Mouse (Mus musculus): ENCODE data around the gene Pnpla6. TPM values are rescaled to one million over a fixed set of nuclear protein-coding genes. Genes with fewer than 3 reads are reported as not detected.

The Pnpla6 gene
- polyA plus RNA-seq, 1 experiment from 2014 or later, result 15.8 TPM

- no peak overlapping the region for H3K4me2 ChIP-seq (ENCODE audit: low read length)
- H3K4me1 ChIP-seq (ENCODE audit: control insufficient read depth in 2 of 2, insufficient read depth in 2 of 2, low read length in 2 of 2), result peaks cover 2 to 18% of the 10 kb centered on the region in 2 experiments; a peak in 3 of 4 replicates
- no peak overlapping the region for H3K4me3 ChIP-seq (ENCODE audit: control insufficient read depth in 1 of 2, insufficient read depth in 1 of 2, low read depth in 1 of 2, low read length in 2 of 2)
- H3K27ac ChIP-seq (replicated peaks in 1 of 2; ENCODE audit: control insufficient read depth in 1 of 2, insufficient read depth in 1 of 2, low read depth in 2 of 2, low read length in 2 of 2), result no peak overlapping the region
- H3K9me3 ChIP-seq (ENCODE audit: control insufficient read depth, low read length), result no peaks in the 10 kb centered on the region
- ATAC-seq (ENCODE audit: insufficient number of reproducible peaks, insufficient read depth, low FRiP score, low read depth), result no peak
- no peaks in the 10 kb centered on the region for H3K27me3 ChIP-seq (ENCODE audit: control insufficient read depth, insufficient read depth, low read length)
- WGBS, result 84% methylated on average over 15 of the region's 15 CpGs
- no peak overlapping the region for H3K9ac ChIP-seq (ENCODE audit: low read length)
- peaks cover 34% of the 10 kb centered on the region for H3K36me3 ChIP-seq (ENCODE audit: control insufficient read depth, insufficient read depth, low read length)
Measured at GRCm38 (mm10) chr8:3496428-3496748, 18.8 kb upstream of the Pnpla6 start.

GRCm38 (mm10) chr8:3498583-3498982 lies 16.6 kb upstream of the Pnpla6 start:
- no peak overlapping the region for H3K9ac ChIP-seq (ENCODE audit: low read length)
- WGBS, result 90% methylated on average over 3 of the region's 3 CpGs
- no peaks in the 10 kb centered on the region for H3K9me3 ChIP-seq (ENCODE audit: control insufficient read depth, low read length)
- H3K4me2 ChIP-seq (ENCODE audit: low read length), result no peak overlapping the region
- H3K36me3 ChIP-seq (ENCODE audit: control insufficient read depth, insufficient read depth, low read length), result peaks cover 36% of the 10 kb centered on the region
- H3K27ac ChIP-seq (replicated peaks in 1 of 2; ENCODE audit: control insufficient read depth in 1 of 2, insufficient read depth in 1 of 2, low read depth in 2 of 2, low read length in 2 of 2), result no peak overlapping the region
- no peaks in the 10 kb centered on the region for H3K27me3 ChIP-seq (ENCODE audit: control insufficient read depth, insufficient read depth, low read length)
- peaks cover 2 to 18% of the 10 kb centered on the region in 2 experiments; a peak in 3 of 4 replicates for H3K4me1 ChIP-seq (ENCODE audit: control insufficient read depth in 2 of 2, insufficient read depth in 2 of 2, low read length in 2 of 2)
- no peak overlapping the region for H3K4me3 ChIP-seq (ENCODE audit: control insufficient read depth in 1 of 2, insufficient read depth in 1 of 2, low read depth in 1 of 2, low read length in 2 of 2)
- ATAC-seq (ENCODE audit: insufficient number of reproducible peaks, insufficient read depth, low FRiP score, low read depth), result no peak

GRCm38 (mm10) chr8:3499751-3500150 lies 15.4 kb upstream of the Pnpla6 start:
- no peaks in the 10 kb centered on the region for H3K9me3 ChIP-seq (ENCODE audit: control insufficient read depth, low read length)
- peaks cover 36% of the 10 kb centered on the region for H3K36me3 ChIP-seq (ENCODE audit: control insufficient read depth, insufficient read depth, low read length)
- peak overlapping the region; percentile 90 to 97 for H3K27ac ChIP-seq (replicated peaks in 1 of 2; ENCODE audit: control insufficient read depth in 1 of 2, insufficient read depth in 1 of 2, low read depth in 2 of 2, low read length in 2 of 2)
- peak; percentile 16; the same call in 1 of the 2 replicates for ATAC-seq (ENCODE audit: insufficient number of reproducible peaks, insufficient read depth, low FRiP score, low read depth)
- H3K4me2 ChIP-seq (ENCODE audit: low read length), result peak overlapping the region; percentile 64
- H3K4me3 ChIP-seq (ENCODE audit: control insufficient read depth in 1 of 2, insufficient read depth in 1 of 2, low read depth in 1 of 2, low read length in 2 of 2), result peak overlapping the region; percentile 83 to 95
- WGBS, result 6% methylated on average over 8 of the region's 8 CpGs
- no peaks in the 10 kb centered on the region for H3K27me3 ChIP-seq (ENCODE audit: control insufficient read depth, insufficient read depth, low read length)
- H3K4me1 ChIP-seq (ENCODE audit: control insufficient read depth in 2 of 2, insufficient read depth in 2 of 2, low read length in 2 of 2), result peaks cover 0 to 11% of the 10 kb centered on the region in 2 experiments; a peak in 2 of 4 replicates
- H3K9ac ChIP-seq (ENCODE audit: low read length), result peak overlapping the region; percentile 75

DNA sequence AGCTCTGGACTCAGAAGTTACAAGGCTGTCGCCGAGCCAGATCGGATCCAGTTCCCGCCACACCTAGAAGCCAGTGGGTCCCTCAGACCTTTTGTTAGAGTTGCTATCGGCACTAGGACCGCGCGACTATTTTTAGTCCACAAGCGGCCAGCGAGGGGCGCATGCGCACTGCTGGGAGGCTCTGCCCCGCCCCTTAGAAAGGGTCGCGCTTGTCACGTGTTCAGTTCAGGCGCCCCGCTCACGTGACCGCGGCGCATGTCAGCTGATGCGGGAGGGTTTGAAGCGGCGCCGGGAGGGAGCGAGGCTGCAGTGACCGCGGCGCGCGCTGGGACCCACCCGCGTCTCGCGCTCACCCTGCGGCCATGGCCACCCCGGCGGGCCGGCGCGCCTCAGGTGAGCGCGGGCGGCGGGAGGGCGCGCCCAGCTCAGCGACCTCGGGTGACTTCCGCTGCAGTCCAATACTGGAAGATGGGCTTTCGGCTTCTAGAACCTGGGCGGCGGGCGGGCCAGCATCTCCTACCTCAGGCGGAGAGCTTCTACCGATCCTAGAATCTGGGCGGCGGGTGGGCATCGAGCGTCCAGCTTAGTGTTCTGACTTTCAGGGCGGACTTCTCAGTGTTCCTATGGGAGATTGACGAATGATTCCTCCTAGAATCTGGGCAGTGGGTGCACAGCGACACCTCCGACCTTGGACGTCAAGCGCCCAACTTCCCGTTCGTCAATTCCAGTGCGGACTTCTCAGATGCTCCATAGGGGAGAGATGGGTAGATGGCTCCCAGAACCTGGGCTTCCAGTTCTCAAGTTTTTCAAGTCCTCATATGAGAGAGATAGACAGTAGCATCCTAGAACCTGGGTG lies 14.7 kb upstream of the Pnpla6 start, which contains the start of gene Mcoln1:
TSS of gene Mcoln1 (plus strand) at position 223 of the 856 bp plus-strand sequence.
- peaks cover 0 to 11% of the 10 kb centered on the region in 2 experiments; a peak in 2 of 4 replicates for H3K4me1 ChIP-seq (ENCODE audit: control insufficient read depth in 2 of 2, insufficient read depth in 2 of 2, low read length in 2 of 2)
- no peaks in the 10 kb centered on the region for H3K27me3 ChIP-seq (ENCODE audit: control insufficient read depth, insufficient read depth, low read length)
- ATAC-seq (ENCODE audit: insufficient number of reproducible peaks, insufficient read depth, low FRiP score, low read depth), result peak; percentile 90
- H3K4me3 ChIP-seq (ENCODE audit: control insufficient read depth in 1 of 2, insufficient read depth in 1 of 2, low read depth in 1 of 2, low read length in 2 of 2), result peak within 1 kb of the TSS; percentile 83 to 95
- under 1% methylated on average over 70 of the region's 70 CpGs for WGBS
- H3K9ac ChIP-seq (ENCODE audit: low read length), result peak within 1 kb of the TSS; percentile 93
- peak within 1 kb of the TSS; percentile 77 for H3K4me2 ChIP-seq (ENCODE audit: low read length)
- H3K9me3 ChIP-seq (ENCODE audit: control insufficient read depth, low read length), result no peaks in the 10 kb centered on the region
- peak within 1 kb of the TSS; percentile 90 to 97 for H3K27ac ChIP-seq (replicated peaks in 1 of 2; ENCODE audit: control insufficient read depth in 1 of 2, insufficient read depth in 1 of 2, low read depth in 2 of 2, low read length in 2 of 2)
- H3K36me3 ChIP-seq (ENCODE audit: control insufficient read depth, insufficient read depth, low read length), result peaks cover 30% of the 10 kb centered on the region

GRCm38 (mm10) chr8:3502217-3502616 lies 13.0 kb upstream of the Pnpla6 start:
- 69% methylated on average over 4 of the region's 4 CpGs for WGBS
- H3K9ac ChIP-seq (ENCODE audit: low read length), result no peak overlapping the region

GRCm38 (mm10) chr8:3507979-3508754 lies 7.0 kb upstream of the Pnpla6 start:
- WGBS, result 81% methylated on average over 6 of the region's 6 CpGs
- Histone ChIP-seq H3K9ac (ENCODE audit: low read length) (no peak overlapping the region), H3K4me1 (ENCODE audit: control insufficient read depth in 2 of 2, insufficient read depth in 2 of 2, low read length in 2 of 2) (no peaks in the 10 kb centered on the region), H3K27me3 (ENCODE audit: control insufficient read depth, insufficient read depth, low read length) (no peaks in the 10 kb centered on the region), H3K36me3 (ENCODE audit: control insufficient read depth, insufficient read depth, low read length) (peaks cover 68% of the 10 kb centered on the region), H3K9me3 (ENCODE audit: control insufficient read depth, low read length) (no peaks in the 10 kb centered on the region), H3K4me3 (ENCODE audit: control insufficient read depth in 1 of 2, insufficient read depth in 1 of 2, low read depth in 1 of 2, low read length in 2 of 2) (no peak overlapping the region), H3K4me2 (ENCODE audit: low read length) (no peak overlapping the region), H3K27ac (replicated peaks in 1 of 2; ENCODE audit: control insufficient read depth in 1 of 2, insufficient read depth in 1 of 2, low read depth in 2 of 2, low read length in 2 of 2) (no peak overlapping the region)
- no peak for ATAC-seq (ENCODE audit: insufficient number of reproducible peaks, insufficient read depth, low FRiP score, low read depth)

More at GRCm38 (mm10) chr8:3502217-3502616, 13.0 kb upstream of the Pnpla6 start:
- Histone ChIP-seq H3K27me3 (ENCODE audit: control insufficient read depth, insufficient read depth, low read length) (no peaks in the 10 kb centered on the region), H3K4me3 (ENCODE audit: control insufficient read depth in 1 of 2, insufficient read depth in 1 of 2, low read depth in 1 of 2, low read length in 2 of 2) (no peak overlapping the region), H3K36me3 (ENCODE audit: control insufficient read depth, insufficient read depth, low read length) (peaks cover 30% of the 10 kb centered on the region), H3K9me3 (ENCODE audit: control insufficient read depth, low read length) (no peaks in the 10 kb centered on the region), H3K27ac (replicated peaks in 1 of 2; ENCODE audit: control insufficient read depth in 1 of 2, insufficient read depth in 1 of 2, low read depth in 2 of 2, low read length in 2 of 2) (no peak overlapping the region), H3K4me1 (ENCODE audit: control insufficient read depth in 2 of 2, insufficient read depth in 2 of 2, low read length in 2 of 2) (peaks cover 0 to 11% of the 10 kb centered on the region in 2 experiments; a peak in 2 of 4 replicates), H3K4me2 (ENCODE audit: low read length) (no peak overlapping the region)
- no peak for ATAC-seq (ENCODE audit: insufficient number of reproducible peaks, insufficient read depth, low FRiP score, low read depth)

DNA sequence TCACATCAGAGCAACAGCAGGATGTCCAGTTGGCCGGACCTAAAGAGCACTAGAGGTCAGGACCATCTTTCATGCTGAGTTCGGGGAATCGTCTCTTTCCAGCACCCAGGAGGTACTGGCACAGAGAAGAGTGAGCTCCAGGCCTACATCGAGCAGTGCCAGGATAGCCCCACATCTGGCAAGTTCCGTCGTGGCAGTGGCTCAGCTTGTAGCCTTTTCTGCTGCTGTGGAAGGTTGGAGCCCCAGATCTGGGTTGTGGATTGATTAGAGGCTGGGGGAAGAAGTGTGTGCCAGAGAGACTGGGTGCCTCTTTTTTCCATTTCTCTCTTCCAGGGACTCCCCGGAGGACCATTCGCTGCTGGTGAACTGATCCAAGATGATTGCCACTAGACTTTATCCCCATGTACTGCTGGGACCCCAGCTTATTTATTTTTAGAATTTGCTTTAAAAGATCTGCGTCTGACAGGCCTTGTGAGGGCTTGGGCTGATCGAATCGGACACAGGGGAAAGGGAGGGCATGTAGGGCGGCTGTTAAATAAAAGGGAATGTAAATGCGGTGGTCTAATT lies 420 bp upstream of the Pnpla6 start:
- Histone ChIP-seq H3K27me3 (ENCODE audit: control insufficient read depth, insufficient read depth, low read length) (no peaks in the 10 kb centered on the region), H3K9ac (ENCODE audit: low read length) (peak overlapping the region; percentile 73), H3K4me2 (ENCODE audit: low read length) (peak overlapping the region; percentile 99), H3K36me3 (ENCODE audit: control insufficient read depth, insufficient read depth, low read length) (peaks cover 39% of the 10 kb centered on the region), H3K4me3 (ENCODE audit: control insufficient read depth in 1 of 2, insufficient read depth in 1 of 2, low read depth in 1 of 2, low read length in 2 of 2) (peak overlapping the region; percentile 10 to 68; a peak in 3 of 4 replicates), H3K9me3 (ENCODE audit: control insufficient read depth, low read length) (no peaks in the 10 kb centered on the region), H3K27ac (replicated peaks in 1 of 2; ENCODE audit: control insufficient read depth in 1 of 2, insufficient read depth in 1 of 2, low read depth in 2 of 2, low read length in 2 of 2) (peak overlapping the region in 1 of 2 experiments; percentile 82; a peak in 1 of 4 replicates), H3K4me1 (ENCODE audit: control insufficient read depth in 2 of 2, insufficient read depth in 2 of 2, low read length in 2 of 2) (peaks cover 0 to 4% of the 10 kb centered on the region in 2 experiments; a peak in 2 of 4 replicates)
- ATAC-seq (ENCODE audit: insufficient number of reproducible peaks, insufficient read depth, low FRiP score, low read depth), result no peak
- WGBS, result 35% methylated on average over 13 of the region's 13 CpGs

Measured in heart, embryonic 14.5 days (tissue).